Mouse (Mus musculus) cerebral cortex, adult 2 months (tissue): ENCODE data around the gene Nap1l5.

Experiments
- WGBS: fragments of 180-500 bp; shearing (Covaris S2); methylation state at CpG from one replicate; pipeline ENCODE4 v1.1.7; 2018; 5-methylcytosine and 5-hydroxymethylcytosine counted together

The Nap1l5 gene

DNA sequence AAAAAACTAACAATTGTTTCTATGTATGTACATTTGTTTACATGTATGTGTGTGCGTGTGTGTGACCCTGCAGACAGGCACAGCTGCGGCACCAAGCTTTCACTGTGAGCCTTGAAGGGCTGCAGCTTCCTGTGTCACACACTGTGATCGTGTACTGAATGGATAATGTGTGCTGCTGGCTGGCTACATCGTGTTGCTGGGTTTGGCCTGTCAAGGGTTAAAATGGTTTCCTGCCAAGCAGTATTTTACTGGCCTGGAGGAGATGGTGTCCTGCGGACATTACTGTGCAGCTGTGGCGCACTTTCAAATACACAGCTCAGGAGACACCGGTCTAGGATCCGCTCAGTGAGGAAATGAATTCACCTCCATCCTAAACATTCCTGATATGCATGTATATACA lies 3.7 kb downstream of the Nap1l5 start:
- WGBS = 34% methylated on average over 8 of the region's 8 CpGs

GRCm38 (mm10) chr6:58900536-58900935 lies 6.3 kb downstream of the Nap1l5 start:
- 90% methylated on average over 7 of the region's 7 CpGs for WGBS

- WGBS = 57% methylated on average over 3 of the region's 3 CpGs
Measured at GRCm38 (mm10) chr6:58899076-58899475, 7.8 kb downstream of the Nap1l5 start.

DNA sequence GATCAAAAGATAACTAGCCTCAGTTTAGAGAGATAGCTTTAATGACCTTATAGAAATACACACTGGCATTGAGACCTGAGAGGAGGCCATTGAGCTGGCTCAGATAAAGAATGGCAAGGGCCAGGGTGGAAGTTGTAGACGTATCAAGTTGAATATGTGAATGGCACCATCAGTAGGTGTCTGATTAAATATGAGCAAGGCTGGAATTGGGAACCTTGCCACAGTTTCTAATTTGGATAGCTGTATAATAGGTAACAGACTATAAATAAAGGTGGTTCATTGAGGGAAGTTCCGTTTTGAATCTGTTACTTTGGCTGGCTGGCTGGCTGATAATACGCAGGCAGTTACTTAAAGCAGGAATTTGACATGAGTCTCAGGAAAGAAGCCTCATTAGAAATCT lies 10.2 kb downstream of the Nap1l5 start:
- 48% methylated on average over 3 of the region's 3 CpGs for WGBS

GRCm38 (mm10) chr6:58894994-58895393 lies 11.9 kb downstream of the Nap1l5 start:
- WGBS = 54% methylated on average over 4 of the region's 4 CpGs

- WGBS = 73% methylated on average over 6 of the region's 6 CpGs
Measured at GRCm38 (mm10) chr6:58893307-58893706, 13.6 kb downstream of the Nap1l5 start.

- WGBS = 88% methylated on average over 3 of the region's 3 CpGs
Measured at GRCm38 (mm10) chr6:58889917-58890316, 17.0 kb downstream of the Nap1l5 start.

DNA sequence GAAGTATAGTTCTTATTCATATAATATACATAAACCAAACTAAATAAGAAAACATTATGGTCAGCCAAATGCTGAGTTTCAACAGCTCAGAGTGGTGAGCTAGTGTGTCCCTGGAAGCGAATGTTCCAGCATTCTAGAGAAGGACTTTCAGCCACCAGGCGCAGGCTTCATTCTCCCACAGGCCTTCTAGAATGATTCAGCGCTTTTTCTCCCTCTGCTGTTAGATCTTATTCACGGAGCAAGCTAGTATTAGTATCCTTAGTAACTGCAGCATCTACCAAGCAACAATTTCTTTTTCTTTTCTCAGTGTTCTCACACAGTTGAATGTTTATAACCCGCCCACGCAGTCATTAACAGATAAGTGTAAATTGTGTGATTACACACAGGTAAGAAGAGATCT lies 24.6 kb downstream of the Nap1l5 start:
- WGBS = 49% methylated on average over 6 of the region's 6 CpGs

DNA sequence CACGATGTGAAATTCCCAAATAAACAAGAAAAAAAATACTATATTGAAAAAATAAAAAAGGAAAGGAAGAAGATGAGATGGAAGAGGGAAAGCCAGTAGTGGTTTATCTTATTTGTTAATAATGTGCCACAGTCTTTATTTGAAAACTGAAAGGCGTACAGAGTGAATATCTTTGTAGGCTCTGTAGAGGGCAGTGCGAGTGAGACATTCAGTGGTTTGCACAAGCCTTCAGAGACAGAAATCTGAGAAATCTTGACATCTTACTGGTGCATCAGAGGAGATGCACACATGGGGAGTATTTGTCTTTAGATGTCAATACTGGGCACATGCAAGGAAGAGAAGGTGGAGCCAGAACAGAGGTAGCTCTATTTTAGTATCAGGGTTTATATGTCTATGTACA lies 25.5 kb downstream of the Nap1l5 start:
- 72% methylated on average over 3 of the region's 3 CpGs for WGBS

- WGBS = 62% methylated on average over 5 of the region's 5 CpGs
Measured at GRCm38 (mm10) chr6:58880861-58881260, 26.0 kb downstream of the Nap1l5 start.

DNA sequence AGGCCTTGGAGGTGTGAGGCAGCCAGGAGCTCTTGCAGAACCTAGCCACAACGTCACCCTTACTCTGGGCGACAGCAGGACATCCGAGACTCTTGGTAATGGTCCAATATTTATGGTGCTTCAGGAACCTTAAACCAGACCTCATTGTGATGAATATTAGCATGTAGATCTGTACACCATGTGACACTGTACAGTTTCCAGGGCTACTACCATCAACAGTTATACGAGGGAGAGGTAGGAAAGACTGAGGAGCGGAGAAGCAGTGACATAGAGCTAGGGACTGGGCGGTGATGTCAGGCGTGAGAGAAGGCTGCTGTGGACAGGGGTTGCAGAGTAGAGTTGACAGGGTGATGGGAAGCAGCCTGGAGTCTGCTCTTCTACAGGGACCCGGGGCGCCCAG lies 26.9 kb downstream of the Nap1l5 start:
- WGBS = 91% methylated on average over 9 of the region's 9 CpGs

- WGBS = 60% methylated on average over 4 of the region's 4 CpGs
Measured at GRCm38 (mm10) chr6:58879572-58879971, 27.3 kb downstream of the Nap1l5 start.

GRCm38 (mm10) chr6:58867858-58868257 lies 39.0 kb downstream of the Nap1l5 start:
- 68% methylated on average over 6 of the region's 6 CpGs for whole genome bisulfite sequencing

DNA sequence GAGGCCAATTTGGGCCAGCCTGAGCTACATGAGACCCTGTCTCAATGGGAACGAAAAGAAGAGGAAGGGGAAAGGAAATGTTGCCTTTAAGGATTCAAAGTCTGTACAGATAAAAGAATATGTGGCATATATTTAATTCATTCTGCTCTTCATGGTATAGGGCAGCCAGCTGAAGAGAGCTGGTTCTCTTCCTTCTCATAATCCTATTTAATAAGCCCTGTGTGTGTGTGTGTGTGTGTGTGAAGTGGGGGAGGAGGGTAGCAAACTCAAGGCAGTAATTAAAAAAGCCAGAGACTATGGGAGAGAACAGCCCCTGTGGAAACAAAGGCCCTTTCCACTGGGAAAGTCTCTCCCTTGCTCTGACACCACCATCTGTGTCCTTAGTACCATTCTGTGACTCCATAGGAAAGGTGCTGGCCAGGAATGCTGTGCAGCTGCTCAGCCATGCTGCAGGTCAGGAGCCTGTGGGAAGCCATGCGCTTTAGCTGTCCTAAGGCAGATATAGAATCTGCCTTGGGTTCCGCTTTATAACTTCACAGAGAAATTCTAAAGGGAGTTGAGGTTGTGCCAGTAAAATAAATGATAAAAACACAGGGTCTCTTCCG lies 43.1 kb downstream of the Nap1l5 start:
- WGBS = 76% methylated on average over 4 of the region's 4 CpGs

- WGBS = 58% methylated on average over 9 of the region's 9 CpGs
Measured at GRCm38 (mm10) chr6:58862446-58862993, 44.4 kb downstream of the Nap1l5 start.

DNA sequence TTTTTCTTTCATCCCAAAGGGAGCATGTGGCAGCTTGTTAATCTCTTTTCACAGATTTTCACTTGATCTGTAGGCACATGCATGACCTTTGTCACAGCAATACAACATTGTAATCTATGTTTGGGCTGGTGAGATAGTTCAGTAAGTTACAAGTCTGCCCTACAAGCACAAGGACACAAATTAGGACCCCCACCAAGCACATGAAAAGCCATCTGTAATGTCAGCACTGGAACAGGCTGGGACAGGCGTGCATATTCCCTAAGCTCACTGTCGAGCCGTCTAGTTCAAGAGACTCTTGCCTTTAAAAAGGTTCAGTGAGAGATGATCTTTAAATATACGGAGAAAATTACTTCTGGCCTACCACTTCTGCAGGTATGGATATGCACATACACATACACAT lies 47.4 kb downstream of the Nap1l5 start:
- WGBS = 79% methylated on average over 4 of the region's 4 CpGs

DNA sequence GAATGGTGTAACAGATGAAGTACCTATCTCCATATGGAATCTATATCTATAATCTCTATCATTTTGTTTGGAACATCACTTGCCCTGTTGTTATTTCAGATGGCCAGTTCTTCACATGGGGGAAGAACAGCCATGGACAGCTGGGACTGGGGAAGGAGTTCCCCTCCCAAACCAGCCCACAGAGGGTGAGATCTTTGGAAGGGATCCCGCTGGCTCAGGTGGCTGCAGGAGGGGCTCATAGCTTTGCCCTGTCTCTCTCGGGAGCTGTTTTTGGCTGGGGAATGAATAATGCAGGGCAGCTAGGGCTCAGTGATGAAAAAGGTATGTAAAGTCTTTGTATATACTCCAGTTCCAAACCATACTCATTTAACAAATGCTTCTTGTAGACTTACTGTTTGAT lies 50.4 kb downstream of the Nap1l5 start:
- WGBS = 74% methylated on average over 2 of the region's 2 CpGs

DNA sequence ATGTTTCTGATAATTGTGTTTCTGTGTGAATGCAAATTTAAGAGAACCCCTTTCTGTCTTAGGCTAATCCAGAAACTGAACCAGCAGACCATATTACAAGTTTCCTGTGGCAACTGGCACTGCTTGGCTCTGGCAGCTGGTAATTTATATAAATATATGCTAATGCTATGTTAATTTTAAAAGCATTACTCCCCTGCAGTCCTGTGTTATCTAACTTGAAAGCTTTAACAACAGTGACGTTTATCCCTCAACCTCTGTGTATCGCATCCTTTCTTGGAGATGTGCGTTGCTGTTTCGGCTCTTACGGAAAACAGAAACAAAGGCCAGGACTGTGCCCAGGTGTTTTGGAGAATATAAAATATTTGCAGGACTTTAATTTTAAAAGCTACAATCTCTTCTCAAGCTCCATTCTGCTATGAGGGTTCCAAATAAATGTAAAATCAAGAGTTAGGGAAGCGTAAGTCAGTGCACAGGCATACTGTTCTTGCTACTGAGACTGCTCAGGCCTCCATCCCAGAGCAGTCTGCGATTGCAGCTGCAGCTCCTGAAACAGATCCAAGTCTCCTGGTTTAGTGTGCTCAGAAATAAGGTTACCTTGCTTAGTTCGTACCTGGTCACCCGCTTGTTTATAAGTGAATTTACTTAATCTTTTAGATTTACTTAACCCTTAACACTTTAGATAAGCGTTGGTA lies 51.1 kb downstream of the Nap1l5 start:
- WGBS = 54% methylated on average over 10 of the region's 10 CpGs
